Mouse (Mus musculus) heart, embryonic 14.5 days (tissue): Measurements from ENCODE around the gene Csnk1e. TPM values are rescaled to one million over a fixed set of nuclear protein-coding genes. Genes with fewer than 3 reads are reported as not detected.
A peak's percentile ranks its signal among the peaks of the same experiment; 100 is the strongest.

Experiments used
- ATAC-seq: fragments of 200-750 bp; cut with Nextera tagmentation; 2 replicates; pipeline ENCODE4 v1.8.0; 2017; ENCODE audit warnings: low read depth, moderate TSS enrichment; ENCODE audit not compliant: insufficient number of reproducible peaks, insufficient read depth, low FRiP score
- H3K27ac ChIP-seq, 2 experiments: fragments of 200-500 bp in 1 of 2; fragments of 300-500 bp in 1 of 2; sonication (generic) in 1 of 2; replicated peaks in 1 of 2; 2 replicates each; pipeline ENCODE4 v1.5.1; 2012 to 2014; ENCODE audit warnings: low read depth in 2 of 2, low read length in 2 of 2, control low read depth in 1 of 2, mild to moderate bottlenecking in 1 of 2, mixed read lengths in 1 of 2; ENCODE audit not compliant: control insufficient read depth in 1 of 2, insufficient read depth in 1 of 2
- H3K27me3 ChIP-seq: fragments of 300-500 bp; sonication (generic); 2 replicates; pipeline ENCODE4 v1.6.1; 2014; ENCODE audit warnings: mild to moderate bottlenecking, low read length, control low read depth; ENCODE audit not compliant: control insufficient read depth, insufficient read depth
- H3K36me3 ChIP-seq: fragments of 300-500 bp; sonication (generic); 2 replicates; pipeline ENCODE4 v1.6.1; 2014; ENCODE audit warnings: mild to moderate bottlenecking, control low read depth, low read length, mixed read lengths; ENCODE audit not compliant: control insufficient read depth, insufficient read depth
- H3K4me1 ChIP-seq, 2 experiments: fragments of 200-500 bp in 1 of 2; fragments of 300-500 bp in 1 of 2; sonication (generic) in 1 of 2; 2 replicates each; pipeline ENCODE4 v1.6.1; 2012 to 2014; ENCODE audit warnings: low read length in 2 of 2, control low read depth in 1 of 2, mixed read lengths in 1 of 2; ENCODE audit not compliant: control insufficient read depth in 2 of 2, insufficient read depth in 2 of 2
- H3K4me2 ChIP-seq: fragments of 300-500 bp; sonication (generic); 2 replicates; pipeline ENCODE4 v1.6.1; 2014; ENCODE audit warnings: mild to moderate bottlenecking, low read length
- H3K4me3 ChIP-seq, 2 experiments: fragments of 200-500 bp in 1 of 2; fragments of 300-500 bp in 1 of 2; sonication (generic) in 1 of 2; 2 replicates each; pipeline ENCODE4 v1.5.1; 2012 to 2014; ENCODE audit warnings: low read length in 2 of 2, mild to moderate bottlenecking in 2 of 2, control low read depth in 1 of 2, low read depth in 1 of 2, moderate library complexity in 1 of 2; ENCODE audit not compliant: control insufficient read depth in 1 of 2, insufficient read depth in 1 of 2
- H3K9ac ChIP-seq: fragments of 300-500 bp; sonication (generic); 2 replicates; pipeline ENCODE4 v1.6.1; 2014; ENCODE audit warnings: mild to moderate bottlenecking, low read length
- H3K9me3 ChIP-seq: fragments of 300-500 bp; sonication (generic); 2 replicates; pipeline ENCODE4 v1.6.1; 2016; ENCODE audit warnings: low read length, control low read depth; ENCODE audit not compliant: control insufficient read depth
- WGBS: fragments of 180-500 bp; shearing (Covaris S2); extraction: QIAGEN DNeasy Blood & Tissue Kit; methylation state at CpG from one replicate; pipeline ENCODE4 v1.1.7; 2014; 5-methylcytosine and 5-hydroxymethylcytosine counted together
- polyA plus RNA-seq: library from polyadenylated mRNA; unstranded; fragments of >200 nt; fragmentation: Nextera tagmentation; extraction: Ambion mirVana; gene quantifications from 2 replicates; pipeline ENCODE4 v1.2.1, GENCODE M21; 2014

Gene Csnk1e
- polyA plus RNA-seq, 1 experiment from 2014 or later, result 95.1 TPM

- Histone ChIP-seq H3K36me3 (peaks cover 47% of the 10 kb centered on the region), H3K9me3 (peaks cover 4% of the 10 kb centered on the region; the same call in 1 of the 2 replicates), H3K27ac (peak overlapping the region; percentile 39 to 73), H3K4me1 (peaks cover 66 to 82% of the 10 kb centered on the region in 2 experiments), H3K4me2 (peak overlapping the region; percentile 34), H3K27me3 (no peaks in the 10 kb centered on the region), H3K4me3 (peak overlapping the region in 1 of 2 experiments; percentile 6; a peak in 1 of 4 replicates), H3K9ac (peak overlapping the region; percentile 58)
- WGBS, result 37% methylated on average over 6 of the region's 6 CpGs
- ATAC-seq, result no peak
Measured at GRCm38 (mm10) chr15:79438209-79438810, 17.1 kb downstream of the Csnk1e start.

GRCm38 (mm10) chr15:79437541-79438208, 17.7 kb downstream of the Csnk1e start:
- Histone ChIP-seq H3K4me1 (peaks cover 67 to 85% of the 10 kb centered on the region in 2 experiments), H3K36me3 (peaks cover 47% of the 10 kb centered on the region), H3K9ac (no peak overlapping the region), H3K9me3 (peaks cover 4% of the 10 kb centered on the region; the same call in 1 of the 2 replicates), H3K27ac (peak overlapping the region in 1 of 2 experiments; percentile 73; a peak in 1 of 4 replicates), H3K4me3 (no peak overlapping the region), H3K27me3 (no peaks in the 10 kb centered on the region), H3K4me2 (no peak overlapping the region)
- WGBS, result 68% methylated on average over 12 of the region's 12 CpGs
- ATAC-seq, result no peak

GRCm38 (mm10) chr15:79436481-79436921, 18.9 kb downstream of the Csnk1e start:
- 55% methylated on average over 7 of the region's 7 CpGs for WGBS
- Histone ChIP-seq H3K36me3 (peaks cover 57% of the 10 kb centered on the region), H3K4me2 (0 out of 2 replicates have a peak overlapping the region, but pooled peaks have one; percentile 4)

GRCm38 (mm10) chr15:79435191-79435671, 20.1 kb downstream of the Csnk1e start:
- ATAC-seq, result no peak
- WGBS, result 28% methylated on average over 7 of the region's 7 CpGs
- Histone ChIP-seq H3K9me3 (peaks cover 4% of the 10 kb centered on the region; the same call in 1 of the 2 replicates), H3K4me3 (no peak overlapping the region), H3K4me2 (peak overlapping the region; percentile 32), H3K9ac (peak overlapping the region; percentile 57), H3K27ac (peak overlapping the region; percentile 62 to 68), H3K4me1 (peaks cover 68 to 92% of the 10 kb centered on the region in 2 experiments), H3K36me3 (peaks cover 70% of the 10 kb centered on the region), H3K27me3 (no peaks in the 10 kb centered on the region)

More at GRCm38 (mm10) chr15:79436481-79436921, 18.9 kb downstream of the Csnk1e start:
- Histone ChIP-seq H3K9me3 (peaks cover 4% of the 10 kb centered on the region; the same call in 1 of the 2 replicates), H3K27ac (peak overlapping the region in 1 of 2 experiments; percentile 68; a peak in 2 of 4 replicates), H3K27me3 (no peaks in the 10 kb centered on the region), H3K4me1 (peaks cover 71 to 90% of the 10 kb centered on the region in 2 experiments), H3K9ac (peak overlapping the region; percentile 57), H3K4me3 (no peak overlapping the region)
- ATAC-seq, result no peak

GRCm38 (mm10) chr15:79432892-79433291, 22.5 kb downstream of the Csnk1e start:
- Histone ChIP-seq H3K4me3 (peak overlapping the region; percentile 10 to 13; a peak in 2 of 4 replicates), H3K4me1 (peaks cover 45 to 82% of the 10 kb centered on the region in 2 experiments), H3K4me2 (peak overlapping the region; percentile 34), H3K27ac (peak overlapping the region; percentile 78 to 90), H3K9me3 (peaks cover 4% of the 10 kb centered on the region; the same call in 1 of the 2 replicates), H3K9ac (peak overlapping the region; percentile 23), H3K36me3 (peaks cover 79% of the 10 kb centered on the region), H3K27me3 (no peaks in the 10 kb centered on the region)
- ATAC-seq, result peak; percentile 69
- 4% methylated on average over 21 of the region's 21 CpGs for WGBS

- H3K9ac ChIP-seq, result peak overlapping the region; percentile 23
- no peak for ATAC-seq
- 0 out of 4 replicates have a peak overlapping the region, but pooled peaks of 1 of the 2 experiments have one; percentile 10 for H3K4me3 ChIP-seq
- H3K9me3 ChIP-seq, result peaks cover 4% of the 10 kb centered on the region; the same call in 1 of the 2 replicates
- H3K36me3 ChIP-seq, result peaks cover 79% of the 10 kb centered on the region
- no peaks in the 10 kb centered on the region for H3K27me3 ChIP-seq
- peaks cover 39 to 80% of the 10 kb centered on the region in 2 experiments for H3K4me1 ChIP-seq
- 71% methylated on average over 11 of the region's 11 CpGs for WGBS
- peak overlapping the region; percentile 34 for H3K4me2 ChIP-seq
- peak overlapping the region; percentile 78 to 90 for H3K27ac ChIP-seq
Measured at GRCm38 (mm10) chr15:79432328-79432727, 23.0 kb downstream of the Csnk1e start.

- Histone ChIP-seq H3K9me3 (peaks cover 4% of the 10 kb centered on the region; the same call in 1 of the 2 replicates), H3K27me3 (no peaks in the 10 kb centered on the region), H3K27ac (peak overlapping the region; percentile 78 to 90), H3K4me3 (no peak overlapping the region), H3K9ac (peak overlapping the region; percentile 23), H3K4me1 (peaks cover 35 to 76% of the 10 kb centered on the region in 2 experiments), H3K36me3 (peaks cover 79% of the 10 kb centered on the region), H3K4me2 (peak overlapping the region; percentile 34)
- 50% methylated on average over 7 of the region's 7 CpGs for WGBS
- no peak for ATAC-seq
Measured at GRCm38 (mm10) chr15:79431925-79432324, 23.4 kb downstream of the Csnk1e start.
